Mouse (Mus musculus) megakaryocyte, embryonic 14.5 days (primary cell): ENCODE results near the gene Gm42421.

Experiments used
- FLI1 ChIP-seq: IDR thresholded peaks from 2 replicates; pipeline ENCODE4 v1.6.1; 2012; ENCODE audit warnings: low read length, inconsistent platforms, mixed read lengths
- GATA1 ChIP-seq: IDR thresholded peaks from 3 replicates; pipeline ENCODE4 v1.6.1; 2012; ENCODE audit warnings: mixed read lengths, low read length, inconsistent platforms, borderline replicate concordance

DNA sequence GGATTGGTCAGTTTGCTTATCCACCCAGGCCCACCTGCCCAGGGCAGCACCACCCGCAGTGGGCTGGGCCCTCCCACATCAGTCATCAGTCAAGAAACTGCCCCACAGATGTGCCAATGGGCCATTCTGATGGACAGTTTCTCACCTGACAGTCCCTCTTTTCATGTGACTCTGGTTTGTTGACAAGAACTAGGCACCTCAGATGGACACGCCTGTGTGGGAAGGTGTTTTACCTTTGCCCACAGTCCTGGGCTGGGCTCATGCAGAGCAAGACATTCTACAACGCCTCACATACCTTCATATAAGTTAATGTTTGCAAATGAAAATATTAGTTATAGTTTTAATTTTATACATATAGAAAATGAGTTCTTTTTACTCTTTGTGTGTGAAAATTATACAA, 9.9 kb upstream of the Gm42421 start:
- TF ChIP-seq GATA1 (no peak), FLI1 (no peak)
